Mouse (Mus musculus) thymus, adult 2 months (tissue): Measurements from ENCODE around the gene Cnot10.

Experiments
- CTCF ChIP-seq: fragments of 200-500 bp; IDR thresholded peaks from 2 replicates; pipeline ENCODE4 v1.5.1; 2012; ENCODE audit warnings: mild to moderate bottlenecking, control low read depth, low read length, moderate library complexity, borderline replicate concordance; ENCODE audit not compliant: control insufficient read depth, poor library complexity, insufficient read depth; ENCODE audit errors: extremely low read depth
- POLR2A ChIP-seq: fragments of 200-500 bp; IDR thresholded peaks from 2 replicates; pipeline ENCODE4 v1.6.1; 2012; ENCODE audit warnings: mild to moderate bottlenecking, low read length, control low read depth, moderate library complexity; ENCODE audit not compliant: control insufficient read depth, poor library complexity, insufficient read depth; ENCODE audit errors: extremely low read depth

GRCm38 (mm10) chr9:114549117-114549516 lies 90.9 kb downstream of the Cnot10 start:
- TF ChIP-seq CTCF = no peak
- TF ChIP-seq POLR2A = no peak
